Mouse (Mus musculus): ENCODE results near the gene Art1.

The Art1 gene

DNA sequence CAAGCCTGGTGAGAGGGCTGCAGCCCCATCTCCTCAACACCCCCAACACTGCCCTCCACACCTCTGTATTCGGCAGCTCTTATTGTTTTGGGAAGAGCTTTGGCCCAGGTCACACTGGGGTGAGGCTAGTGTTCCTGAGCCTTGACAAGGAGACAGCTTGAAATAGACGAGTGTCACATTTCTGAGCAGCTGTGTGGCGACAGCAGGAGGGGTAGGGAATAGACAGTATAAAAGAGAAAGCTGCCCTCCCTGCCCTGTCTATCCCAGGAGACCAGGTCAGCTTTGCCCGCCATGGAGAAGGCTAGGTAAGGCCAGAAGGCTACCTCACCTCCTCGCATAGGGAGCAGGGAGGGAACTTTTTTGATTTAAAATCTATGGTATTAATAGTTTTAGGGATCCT is at the start of gene Art1:
Gene Art1 (plus strand): TSS at position 257 of the 400 bp plus-strand sequence.
- DNase-seq, result no peak

- DNase-seq, result no peak
Measured at GRCm38 (mm10) chr7:102061353-102061752, 40.2 kb upstream of the Art1 start.

- no peak for DNase-seq
Measured at GRCm38 (mm10) chr7:102062203-102062602, 39.3 kb upstream of the Art1 start.

- DNase-seq, result no peak
Measured at GRCm38 (mm10) chr7:102063891-102064290, 37.7 kb upstream of the Art1 start.

DNA sequence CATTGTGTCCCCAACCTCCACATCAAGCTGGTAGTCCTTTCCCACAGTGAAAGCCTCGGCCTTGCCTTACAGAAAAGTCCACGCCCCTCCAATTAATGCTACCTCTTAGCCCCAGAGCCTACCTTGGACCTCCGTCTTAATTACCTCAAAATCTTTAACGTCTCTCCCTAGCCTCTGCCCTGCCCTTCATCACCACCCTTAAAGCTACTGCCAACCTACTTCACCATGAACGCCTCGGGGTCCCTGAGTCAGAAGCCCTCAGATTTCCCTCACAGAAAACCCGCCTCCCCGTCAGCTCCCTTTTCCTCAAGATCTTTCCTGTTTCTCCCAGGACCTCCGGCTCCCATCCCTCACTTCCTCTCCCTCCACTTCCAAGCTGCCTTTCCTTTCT is 36.9 kb upstream of the Art1 start:
- DNase-seq, result no peak

- DNase-seq, result peak; percentile 92 to 96
Measured at GRCm38 (mm10) chr7:102065046-102065891, 36.3 kb upstream of the Art1 start, which contains the start of the genes Rnf121, Xndc1 and Xntrpc. TSS of gene Rnf121 (minus strand) at chr7:102065469. TSS of gene Xndc1 (plus strand) at chr7:102065511. TSS of gene Xntrpc (plus strand) at chr7:102065713.

DNA sequence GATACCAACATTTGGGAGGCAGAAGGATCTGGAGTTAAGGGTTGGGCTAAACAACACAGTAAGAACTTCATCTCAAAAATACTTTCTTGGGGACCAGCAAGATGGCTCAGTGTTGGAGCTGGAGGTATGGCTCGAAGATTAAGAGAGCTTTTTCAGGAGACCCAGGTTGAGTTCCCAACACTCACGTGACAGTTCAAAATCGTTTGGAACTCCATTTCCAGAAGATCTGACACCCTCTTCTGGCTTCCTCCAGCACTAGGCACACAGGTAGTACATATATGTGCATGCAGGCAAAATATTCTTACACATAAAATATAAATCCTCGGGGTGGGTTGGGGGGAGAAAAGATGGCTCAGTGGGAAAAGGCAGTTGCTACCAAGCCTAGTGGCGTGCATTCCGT is 35.2 kb upstream of the Art1 start:
- no peak for DNase-seq

DNA sequence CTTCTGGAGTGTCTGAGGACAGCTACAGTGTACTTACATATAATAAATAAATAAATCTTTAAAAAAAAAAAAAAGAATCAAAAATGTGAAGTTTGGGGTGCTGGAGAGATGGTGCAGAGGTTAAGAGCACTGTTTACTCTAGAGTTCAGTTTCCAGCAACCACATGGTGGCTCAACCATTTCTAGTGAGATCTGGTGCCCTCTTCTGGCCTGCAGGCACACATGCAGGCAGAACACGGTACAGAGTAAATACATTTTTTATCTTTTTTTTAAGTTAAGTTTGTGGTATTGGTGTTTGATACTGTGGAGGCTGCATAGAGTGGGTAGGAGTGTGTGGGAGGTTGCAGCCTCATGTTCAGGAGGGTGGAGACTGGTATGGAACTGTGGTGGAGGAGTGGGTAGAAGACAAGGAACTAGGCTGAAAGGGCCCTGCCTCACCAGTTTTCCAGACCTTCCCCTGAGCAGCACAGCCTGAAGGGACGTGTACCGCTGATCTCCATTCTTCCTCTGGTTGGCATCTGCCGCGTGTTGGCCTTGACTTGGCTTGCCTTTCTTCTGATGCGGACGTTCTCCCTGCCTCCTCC is 24.7 kb upstream of the Art1 start:
- DNase-seq, result peak; percentile 29 to 37

GRCm38 (mm10) chr7:102078517-102078916 is 23.0 kb upstream of the Art1 start:
- DNase-seq, result peak; percentile 41 to 46

- no peak for DNase-seq
Measured at GRCm38 (mm10) chr7:102080311-102080710, 21.2 kb upstream of the Art1 start.

GRCm38 (mm10) chr7:102081784-102082183 is 19.8 kb upstream of the Art1 start:
- DNase-seq, result no peak

GRCm38 (mm10) chr7:102082816-102083215 is 18.7 kb upstream of the Art1 start, which contains the start of gene Trpc2:
TSS of gene Trpc2 (plus strand) at chr7:102083116.
- no peak for DNase-seq

DNA sequence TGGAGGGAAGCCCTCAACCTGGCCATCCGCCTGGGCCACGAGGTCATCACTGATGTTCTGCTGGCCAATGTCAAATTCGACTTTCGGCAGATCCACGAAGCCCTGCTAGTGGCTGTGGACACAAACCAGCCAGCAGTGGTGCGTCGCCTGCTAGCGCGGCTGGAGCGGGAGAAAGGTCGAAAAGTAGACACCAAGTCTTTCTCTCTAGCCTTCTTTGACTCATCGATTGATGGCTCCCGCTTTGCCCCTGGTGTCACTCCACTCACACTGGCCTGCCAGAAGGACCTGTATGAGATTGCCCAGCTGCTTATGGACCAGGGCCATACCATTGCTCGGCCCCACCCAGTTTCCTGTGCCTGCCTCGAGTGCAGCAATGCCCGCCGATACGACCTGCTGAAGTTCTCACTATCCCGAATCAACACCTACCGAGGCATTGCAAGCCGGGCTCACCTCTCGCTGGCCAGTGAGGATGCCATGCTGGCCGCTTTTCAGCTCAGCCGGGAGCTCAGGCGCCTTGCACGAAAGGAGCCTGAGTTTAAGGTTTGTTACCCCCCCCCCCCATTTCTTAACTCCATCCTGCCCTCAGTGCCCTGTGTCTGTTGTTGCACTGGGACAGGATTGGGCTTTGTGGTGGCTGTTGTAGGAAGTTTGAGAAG is 17.4 kb upstream of the Art1 start:
- no peak for DNase-seq

DNA sequence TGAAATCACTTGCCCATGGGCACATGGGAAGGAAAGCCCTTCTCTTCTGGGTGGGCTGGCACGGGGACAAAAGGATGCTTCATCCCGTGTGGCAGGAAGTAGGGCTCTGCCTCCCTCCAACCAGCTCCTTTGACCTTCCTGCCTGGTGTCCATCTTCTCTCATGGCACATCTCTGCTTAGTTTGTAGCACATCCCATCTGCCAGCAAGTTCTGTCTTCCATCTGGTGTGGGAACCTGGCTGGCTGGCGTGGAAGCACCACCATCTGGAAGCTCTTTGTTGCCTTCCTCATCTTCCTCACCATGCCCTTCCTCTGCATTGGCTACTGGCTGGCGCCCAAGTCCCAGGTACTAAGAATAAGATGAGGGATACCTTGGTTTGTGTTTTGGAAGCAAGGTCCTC is 14.2 kb upstream of the Art1 start:
- no peak for DNase-seq

DNA sequence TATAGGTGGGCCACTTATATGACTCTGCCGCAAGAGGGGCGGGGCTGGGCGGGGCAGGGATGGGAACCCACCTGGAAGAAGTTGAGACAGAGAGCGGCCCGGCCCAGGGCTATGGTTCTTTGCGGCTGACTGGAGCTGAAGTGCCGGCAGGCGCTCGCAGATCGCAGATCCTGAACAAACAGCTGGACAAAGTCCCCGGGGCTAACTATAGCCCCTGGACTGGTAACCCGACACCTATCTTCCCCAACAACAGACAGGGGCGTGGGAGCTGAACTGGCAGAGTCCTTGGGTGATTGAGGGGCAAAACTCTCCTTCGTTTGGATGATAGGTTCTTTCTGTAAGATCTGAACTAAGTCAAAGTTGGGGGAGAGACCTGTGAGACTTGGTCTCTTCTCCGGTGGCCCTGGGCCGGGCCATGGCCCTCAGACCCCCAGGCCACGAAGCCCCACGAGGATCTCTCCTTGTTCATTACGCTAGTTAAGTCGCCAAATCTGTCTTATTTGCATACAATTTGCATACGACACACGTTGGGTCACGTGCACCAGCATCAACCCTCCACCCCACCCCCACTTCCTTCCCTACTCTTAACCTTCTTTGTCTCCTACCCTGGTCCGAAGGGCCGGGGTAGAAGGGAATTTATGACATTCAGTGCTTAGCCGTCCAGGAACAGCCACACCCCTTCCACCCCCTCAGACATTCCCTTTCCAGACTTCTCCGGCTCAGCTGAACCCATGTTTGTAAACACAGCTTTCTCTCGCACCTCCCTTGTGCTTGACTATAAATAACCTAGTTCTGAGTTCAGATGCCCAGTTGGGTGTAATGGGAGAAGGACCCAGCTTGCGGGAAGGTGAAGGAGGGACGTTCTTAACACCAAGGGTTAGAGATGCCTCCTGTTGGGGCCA is 1.5 kb upstream of the Art1 start:
- peak; percentile 54 to 74 for DNase-seq

GRCm38 (mm10) chr7:102100868-102101267 is 675 bp upstream of the Art1 start:
- DNase-seq, result no peak

DNA sequence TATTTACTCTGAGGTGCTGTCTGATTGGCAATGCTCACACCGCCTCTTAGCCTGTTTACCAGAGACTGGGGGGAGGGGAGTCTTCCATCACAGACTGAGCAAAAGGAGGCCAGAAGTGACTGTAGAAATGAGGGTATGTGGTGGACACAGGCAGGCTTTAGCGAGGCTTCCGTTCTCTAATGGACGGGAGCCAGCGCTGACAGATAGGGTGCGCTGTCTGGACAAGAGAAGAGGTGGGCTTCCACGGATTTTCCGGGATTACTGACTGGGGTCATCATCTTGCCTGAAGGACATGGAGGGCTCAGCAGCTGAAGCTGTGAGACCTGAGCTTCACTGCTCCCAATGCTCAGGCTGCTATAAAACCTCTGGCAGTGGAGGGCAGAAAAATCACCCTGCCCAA is 698 bp downstream of the Art1 start:
- DNase-seq, result no peak

DNA sequence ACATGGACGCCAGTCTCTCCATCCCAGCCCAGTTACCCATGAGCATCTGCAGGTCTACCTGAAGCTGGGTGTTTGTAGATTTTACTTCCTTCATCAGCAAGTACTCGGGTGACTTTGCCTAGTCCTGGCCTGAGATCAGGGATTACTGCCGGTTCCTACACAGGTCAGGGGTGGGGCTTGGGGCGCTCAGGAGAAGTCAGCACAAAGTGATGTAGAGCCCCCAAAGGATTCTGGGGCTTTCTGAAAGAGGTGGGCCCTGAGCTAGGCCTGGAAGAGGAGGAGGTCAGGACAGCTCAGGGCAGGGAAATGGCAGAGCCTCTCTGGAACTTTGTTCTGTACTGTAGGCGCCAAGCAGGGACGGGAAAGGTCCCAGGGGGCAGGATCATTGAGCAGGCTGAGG is 1.2 kb downstream of the Art1 start:
- peak in 1 of 2 experiments; percentile 32 for DNase-seq

- DNase-seq, result no peak
Measured at GRCm38 (mm10) chr7:102103555-102103954, 2.0 kb downstream of the Art1 start.

GRCm38 (mm10) chr7:102104126-102104525 is 2.6 kb downstream of the Art1 start:
- DNase-seq, result no peak

GRCm38 (mm10) chr7:102106700-102107141 is 5.2 kb downstream of the Art1 start:
- DNase-seq, result peak; percentile 23 to 44

DNA sequence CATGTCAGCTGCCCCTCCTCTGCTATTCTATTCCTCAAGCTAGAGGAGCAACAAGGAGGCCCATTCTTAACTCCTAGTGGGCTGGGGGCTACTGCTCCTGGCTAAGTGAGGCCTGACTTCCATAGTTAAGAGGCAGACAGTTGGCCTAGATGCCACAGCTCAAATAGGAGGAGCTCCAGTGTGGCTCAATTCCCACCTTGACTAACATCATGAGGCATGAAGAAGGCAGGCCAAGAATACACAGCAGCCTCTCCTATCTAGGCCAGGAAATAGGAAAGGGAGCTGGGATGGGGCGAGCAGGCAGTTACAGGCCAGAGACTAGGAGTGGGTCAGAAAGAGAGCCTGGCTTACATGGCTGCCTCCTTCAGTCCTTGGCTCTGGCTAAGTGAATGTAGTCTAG is 6.7 kb downstream of the Art1 start:
- no peak for DNase-seq
